Mouse (Mus musculus) bone marrow macrophage, adult 2 months (primary cell): ENCODE data around the gene Pjvk. TPM values are rescaled to one million over a fixed set of nuclear protein-coding genes. Genes with fewer than 3 reads are reported as not detected.
"Not testable (repeated sequence)": the region's sequence is repeated elsewhere in the genome, so short reads cannot be mapped to it uniquely, and the experiment has no call there.

Experiments used
- H3K27ac ChIP-seq: 2 replicates; pipeline ENCODE4 v1.5.1; 2012; ENCODE audit warnings: low read depth, low read length; ENCODE audit not compliant: insufficient read depth
- H3K4me1 ChIP-seq: 2 replicates; pipeline ENCODE4 v1.6.1; 2012; ENCODE audit warnings: low read length; ENCODE audit not compliant: control insufficient read depth, insufficient read depth
- H3K4me3 ChIP-seq: 2 replicates; pipeline ENCODE4 v1.5.1; 2012; ENCODE audit warnings: mild to moderate bottlenecking, low read length, moderate library complexity; ENCODE audit not compliant: insufficient read depth
- CTCF ChIP-seq: IDR thresholded peaks from 2 replicates; pipeline ENCODE4 v1.5.1; 2012; ENCODE audit warnings: low read depth, mild to moderate bottlenecking, low read length, moderate library complexity
- POLR2A ChIP-seq: IDR thresholded peaks from 2 replicates; pipeline ENCODE4 v1.6.1; 2012; ENCODE audit warnings: mild to moderate bottlenecking, low read depth, low read length, borderline replicate concordance
- polyA plus RNA-seq: library from polyadenylated mRNA; stranded (reverse); fragments of >200 nt; gene quantifications from 2 replicates; pipeline ENCODE4 v1.2.4, GENCODE M21; 2012; ENCODE audit not compliant: missing spikeins, insufficient read depth, insufficient read length

The Pjvk gene
- 0.84 and 0.97 TPM in 2 replicates for polyA plus RNA-seq

DNA sequence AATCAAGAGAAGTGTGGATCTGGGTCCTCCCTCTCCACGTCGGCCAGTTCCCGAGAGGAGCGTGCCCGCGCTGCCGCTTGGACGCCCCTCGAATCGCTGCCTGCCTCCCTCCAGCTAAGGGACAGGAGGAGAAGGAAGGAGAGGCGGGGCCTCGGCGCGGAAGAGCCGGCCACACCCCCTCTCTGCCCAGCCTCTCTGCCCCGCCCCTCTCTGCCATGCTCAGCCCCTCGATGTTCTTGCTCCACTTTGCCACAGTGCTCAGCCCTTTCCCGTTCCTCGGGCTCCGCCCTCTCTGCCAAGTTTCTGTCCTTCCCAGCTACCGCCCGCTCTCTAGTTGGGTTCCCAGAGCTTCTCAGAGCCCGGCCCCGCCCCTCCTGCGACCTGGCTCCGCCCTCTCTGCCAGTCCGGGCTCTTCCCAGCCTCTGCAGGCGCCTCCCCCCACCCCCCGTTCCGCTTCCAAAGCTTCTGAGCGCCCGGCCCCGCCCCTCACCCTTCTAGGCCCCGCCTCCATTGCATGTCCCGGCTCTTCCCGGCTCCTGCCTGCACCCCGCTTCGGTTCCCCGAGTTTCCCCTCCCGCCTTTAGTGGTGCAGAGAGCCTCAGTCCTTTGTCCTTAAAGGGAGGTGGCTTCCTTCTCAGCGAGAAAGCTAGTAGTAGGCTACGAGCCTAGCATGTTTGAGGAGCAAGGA, at the start of gene Pjvk, which contains the start of gene Prkra:
TSS of gene Pjvk (plus strand) at position 594 of the 688 bp plus-strand sequence.
TSS of gene Prkra (minus strand) at position 133 of the 688 bp plus-strand sequence.
- Histone ChIP-seq H3K4me1 (peaks cover 13% of the 10 kb centered on the region), H3K4me3 (peak within 1 kb of the TSS; percentile 97), H3K27ac (peak within 1 kb of the TSS; percentile 58)
- TF ChIP-seq POLR2A (no peak), CTCF (no peak)

DNA sequence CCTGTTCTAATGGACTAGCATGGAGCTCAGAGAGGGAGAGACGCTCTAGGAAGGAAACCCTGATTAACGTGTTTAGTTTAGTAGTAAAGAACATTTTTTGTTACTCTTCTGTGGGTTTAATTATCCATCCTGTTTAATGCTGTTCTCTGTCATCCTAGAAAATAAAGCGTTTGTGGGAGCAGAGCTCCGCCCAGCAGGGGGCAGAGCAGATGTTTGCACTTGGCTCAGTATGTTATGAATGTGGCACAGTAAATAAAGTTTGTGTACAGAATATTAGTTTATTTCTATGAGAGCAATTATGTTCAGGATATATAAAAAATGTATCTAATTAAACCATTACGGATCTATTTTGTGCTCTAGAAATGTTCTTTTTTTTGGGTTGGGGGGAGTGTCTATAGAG, 49.1 kb upstream of the Pjvk start:
- no peak for TF ChIP-seq POLR2A
- peak; percentile 70 for TF ChIP-seq CTCF
- Histone ChIP-seq H3K4me3 (no peak overlapping the region), H3K27ac (no peak overlapping the region), H3K4me1 (no peaks in the 10 kb centered on the region)

DNA sequence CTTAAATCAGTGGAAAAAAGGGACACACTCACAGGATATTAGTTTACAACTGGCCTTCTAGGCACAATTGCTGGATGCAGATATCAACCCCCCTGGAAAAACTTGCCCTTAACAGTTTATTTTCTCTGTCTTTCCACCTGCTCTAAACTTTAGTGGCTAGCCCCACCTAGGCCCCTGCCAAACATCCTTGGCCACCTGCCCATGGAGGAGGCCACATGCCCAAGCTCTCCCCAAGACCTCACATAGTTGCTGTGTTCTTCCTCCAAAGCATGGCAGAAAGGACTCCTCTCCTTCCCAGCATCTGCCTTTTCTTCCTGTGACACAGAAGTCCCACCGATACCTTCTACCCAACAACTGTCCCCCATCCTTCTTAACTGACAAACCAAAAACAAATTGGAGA, 46.0 kb upstream of the Pjvk start:
- no peak overlapping the region for H3K27ac ChIP-seq
- H3K4me1 ChIP-seq: peaks cover 10% of the 10 kb centered on the region
- no peak overlapping the region for H3K4me3 ChIP-seq
- no peak for TF ChIP-seq CTCF
- no peak for TF ChIP-seq POLR2A

- Histone ChIP-seq H3K4me1 (peaks cover 27% of the 10 kb centered on the region), H3K4me3 (no peak overlapping the region), H3K27ac (no peak overlapping the region)
- TF ChIP-seq CTCF: no peak
- TF ChIP-seq POLR2A: no peak
These were observed 41.6 kb upstream of the Pjvk start for GRCm38 (mm10) chr2:76606704-76607103.

GRCm38 (mm10) chr2:76610326-76611104, 37.8 kb upstream of the Pjvk start:
- Histone ChIP-seq H3K27ac (peak overlapping the region; percentile 73), H3K4me3 (peak overlapping the region; percentile 4)

GRCm38 (mm10) chr2:76611996-76612395, 36.3 kb upstream of the Pjvk start:
- TF ChIP-seq CTCF (no peak), POLR2A (no peak)
- no peak overlapping the region for H3K27ac ChIP-seq
- H3K4me1 ChIP-seq: peaks cover 22% of the 10 kb centered on the region
- no peak overlapping the region for H3K4me3 ChIP-seq

More at GRCm38 (mm10) chr2:76610326-76611104, 37.8 kb upstream of the Pjvk start:
- peaks cover 30% of the 10 kb centered on the region for H3K4me1 ChIP-seq
- no peak for TF ChIP-seq CTCF
- no peak for TF ChIP-seq POLR2A

DNA sequence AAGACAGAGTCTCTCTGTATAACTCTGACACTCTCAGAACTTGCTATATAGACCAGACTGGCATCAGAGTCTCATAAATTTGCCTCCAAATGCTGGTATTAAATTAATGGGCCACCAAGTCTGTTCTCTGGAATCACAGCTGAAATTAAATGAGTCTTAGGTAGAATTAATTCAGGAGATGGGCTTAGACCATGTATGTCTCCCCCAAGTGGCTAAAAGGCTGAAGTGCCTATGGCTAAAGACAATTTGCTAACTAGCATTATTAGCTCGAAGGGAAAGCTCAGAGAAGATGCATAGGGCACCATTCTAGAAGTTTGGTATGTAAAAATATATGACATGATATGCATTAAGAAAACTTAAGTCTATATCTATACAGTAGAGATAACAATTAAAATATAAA, 30.2 kb upstream of the Pjvk start:
- TF ChIP-seq CTCF (no peak), POLR2A (no peak)
- H3K27ac ChIP-seq: no peak overlapping the region
- H3K4me1 ChIP-seq: peaks cover 12% of the 10 kb centered on the region
- H3K4me3 ChIP-seq: no peak overlapping the region

DNA sequence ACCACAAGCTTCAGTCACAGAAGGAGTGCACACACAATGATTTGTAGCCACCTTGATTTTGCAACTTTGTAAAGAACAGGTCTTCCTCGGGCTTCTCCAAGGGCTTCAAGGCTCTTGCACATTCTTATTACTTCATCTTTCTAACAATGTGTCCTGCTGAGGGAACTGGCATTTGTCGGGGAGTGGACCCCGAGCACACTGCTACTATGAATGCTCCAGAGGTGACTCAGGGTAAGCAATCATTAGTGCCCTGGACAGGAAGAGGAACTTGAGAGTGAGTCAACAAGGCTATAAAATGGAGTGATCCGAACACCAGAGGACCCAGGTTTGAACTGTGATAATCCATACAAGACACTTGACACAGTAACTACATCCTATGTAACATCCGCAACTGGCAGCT, 28.1 kb upstream of the Pjvk start:
- no peak overlapping the region for H3K4me3 ChIP-seq
- H3K4me1 ChIP-seq: peaks cover 9% of the 10 kb centered on the region
- no peak overlapping the region for H3K27ac ChIP-seq
- TF ChIP-seq POLR2A (no peak), CTCF (no peak)

DNA sequence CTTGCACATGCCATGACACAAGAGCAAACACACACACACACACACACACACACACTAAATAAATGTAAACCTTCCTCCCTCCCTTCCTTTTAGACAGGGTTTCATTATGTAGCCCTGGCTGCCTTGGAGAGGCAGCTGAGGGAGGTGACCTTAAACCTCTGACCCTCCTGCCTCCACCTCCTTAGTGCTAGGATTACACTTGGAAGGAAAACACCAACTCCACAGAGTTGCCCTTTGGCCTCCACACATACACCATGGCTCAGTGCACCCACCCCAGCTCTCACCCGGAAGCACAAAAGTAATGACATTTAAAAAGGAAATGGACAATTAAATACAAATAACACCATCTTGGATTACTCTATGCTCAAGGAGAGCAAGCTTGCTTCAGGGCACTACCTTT, 26.6 kb upstream of the Pjvk start:
- peaks cover 9% of the 10 kb centered on the region for H3K4me1 ChIP-seq
- H3K27ac ChIP-seq: no peak overlapping the region
- no peak overlapping the region for H3K4me3 ChIP-seq
- TF ChIP-seq POLR2A (no peak), CTCF (no peak)

DNA sequence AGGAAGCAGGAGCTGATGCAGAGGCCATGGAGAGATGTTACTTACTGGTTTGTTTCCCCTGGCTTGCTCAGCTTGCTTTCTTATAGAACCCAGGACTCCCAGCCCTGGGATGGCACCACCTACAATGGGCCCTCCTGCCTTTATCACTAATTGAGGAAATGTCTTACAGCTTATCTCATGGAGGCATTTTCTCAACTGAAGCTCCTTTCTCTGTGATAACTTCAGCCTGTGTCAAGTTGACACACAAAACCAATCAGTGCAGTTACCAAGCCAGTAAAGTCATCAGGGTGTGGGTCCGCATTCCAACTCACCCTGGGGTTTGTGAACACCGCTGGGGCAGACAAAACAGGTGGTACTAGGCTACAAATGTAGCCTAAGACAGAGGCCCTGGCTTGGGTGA, 26.0 kb upstream of the Pjvk start:
- not testable (repeated sequence) for H3K4me1 ChIP-seq, H3K27ac ChIP-seq, H3K4me3 ChIP-seq
